Mouse (Mus musculus) heart, adult 10 weeks (tissue): ENCODE data around the gene Ccl11. TPM values are rescaled to one million over a fixed set of nuclear protein-coding genes. Genes with fewer than 3 reads are reported as not detected.

Experiments
- polyA plus RNA-seq: library from polyadenylated mRNA; stranded (reverse); fragments of 350-450 nt; fragmentation: Illumina TruSeq; extraction: RNeasy Lipid Tissue Mini Kit (QIAGEN cat#74804); gene quantifications from one replicate; pipeline ENCODE4 v1.2.3, GENCODE M21; 2014; ENCODE audit warnings: low read depth, low replicate concordance

Gene Ccl11
- polyA plus RNA-seq: 1.9 TPM

GRCm38 (mm10) chr11:82057646-82058045, at the start of gene Ccl11:
Gene Ccl11 (plus strand): TSS chr11:82057823.

GRCm38 (mm10) chr11:82035356-82035755, 22.3 kb upstream of the Ccl11 start, which contains the start of gene Ccl2:
Gene Ccl2 (plus strand): TSS chr11:82035571.

GRCm38 (mm10) chr11:82038535-82038934, 19.1 kb upstream of the Ccl11 start, which contains the start of gene Gm17268:
Gene Gm17268 (minus strand): TSS chr11:82038562.

GRCm38 (mm10) chr11:82045471-82045870, 12.2 kb upstream of the Ccl11 start, which contains the start of gene Ccl7:
Gene Ccl7 (plus strand): TSS chr11:82045712.

GRCm38 (mm10) chr11:82101529-82101928, 43.9 kb downstream of the Ccl11 start, which contains the start of gene Ccl12:
Gene Ccl12 (plus strand): TSS chr11:82101845.

Other genes starting within 250 kb of the Ccl11 start
- not detected for gene 5530401A14Rik, start 197.2 kb upstream of the Ccl11 start, polyA plus RNA-seq
- not detected for gene Asic2, start 89.4 kb upstream of the Ccl11 start, polyA plus RNA-seq
- 8.5 TPM for gene Ccl2, start 22.3 kb upstream of the Ccl11 start, polyA plus RNA-seq
- gene Gm17268, start 19.3 kb upstream of the Ccl11 start, polyA plus RNA-seq: not detected
- gene Ccl7, start 12.1 kb upstream of the Ccl11 start, polyA plus RNA-seq: 3.5 TPM
- 2.7 TPM for gene Ccl12, start 44.0 kb downstream of the Ccl11 start, polyA plus RNA-seq
- gene Ccl8, start 57.4 kb downstream of the Ccl11 start, polyA plus RNA-seq: 1.6 TPM
- not detected for gene Ccl1, start 247.9 kb downstream of the Ccl11 start, polyA plus RNA-seq